Mouse (Mus musculus) forebrain, embryonic 12.5 days (tissue): ENCODE data around the gene Olfr1198. TPM values are rescaled to one million over a fixed set of nuclear protein-coding genes. Genes with fewer than 3 reads are reported as not detected.

Experiments used
- ATAC-seq: fragments of 200-750 bp; cut with Nextera tagmentation; 2 replicates; pipeline ENCODE4 v1.8.0; 2017; ENCODE audit warnings: moderate TSS enrichment; ENCODE audit not compliant: low FRiP score
- H3K27ac ChIP-seq: fragments of 300-500 bp; sonication (generic); 2 replicates; pipeline ENCODE4 v1.5.1; 2016; ENCODE audit warnings: mild to moderate bottlenecking
- H3K27me3 ChIP-seq: fragments of 300-500 bp; sonication (generic); 2 replicates; pipeline ENCODE4 v1.6.1; 2016; ENCODE audit warnings: mild to moderate bottlenecking
- H3K36me3 ChIP-seq: fragments of 300-500 bp; sonication (generic); replicated peaks from 2 replicates; pipeline ENCODE4 v1.6.1; 2016; ENCODE audit warnings: mild to moderate bottlenecking
- H3K4me1 ChIP-seq: fragments of 300-500 bp; sonication (generic); 2 replicates; pipeline ENCODE4 v1.6.1; 2016
- H3K4me2 ChIP-seq: fragments of 300-500 bp; sonication (generic); 2 replicates; pipeline ENCODE4 v1.6.1; 2016; ENCODE audit warnings: mild to moderate bottlenecking, moderate library complexity
- H3K4me3 ChIP-seq: fragments of 300-500 bp; sonication (generic); replicated peaks from 2 replicates; pipeline ENCODE4 v1.5.1; 2016; ENCODE audit warnings: mild to moderate bottlenecking
- H3K9ac ChIP-seq: fragments of 300-500 bp; sonication (generic); 2 replicates; pipeline ENCODE4 v1.6.1; 2016; ENCODE audit warnings: mild to moderate bottlenecking
- H3K9me3 ChIP-seq: fragments of 300-500 bp; sonication (generic); 2 replicates; pipeline ENCODE4 v1.6.1; 2016
- WGBS: fragments of 180-500 bp; shearing (Covaris S2); methylation state at CpG from one replicate; pipeline ENCODE4 v1.1.7; 2016; 5-methylcytosine and 5-hydroxymethylcytosine counted together
- polyA plus RNA-seq: library from polyadenylated mRNA; unstranded; fragments of >200 nt; fragmentation: Nextera tagmentation; extraction: Ambion mirVana; gene quantifications from 2 replicates; pipeline ENCODE4 v1.2.1, GENCODE M21; 2016

The Olfr1198 gene
- polyA plus RNA-seq, result not detected in 2 replicates

GRCm38 (mm10) chr2:88751270-88751669 lies at the start of gene Olfr1198:
TSS of gene Olfr1198 (minus strand) at chr2:88751370.
- H3K4me3 ChIP-seq, result no peak within 1 kb of the TSS
- no peak within 1 kb of the TSS for H3K9ac ChIP-seq
- no peaks in the 10 kb centered on the region for H3K9me3 ChIP-seq
- 94% methylated on average over 2 of the region's 2 CpGs for WGBS
- no peaks in the 10 kb centered on the region for H3K27me3 ChIP-seq
- no peak within 1 kb of the TSS for H3K4me2 ChIP-seq
- no peaks in the 10 kb centered on the region for H3K36me3 ChIP-seq
- ATAC-seq, result no peak
- no peaks in the 10 kb centered on the region for H3K4me1 ChIP-seq
- no peak within 1 kb of the TSS for H3K27ac ChIP-seq

- H3K27me3 ChIP-seq, result no peaks in the 10 kb centered on the region
- no peaks in the 10 kb centered on the region for H3K9me3 ChIP-seq
- ATAC-seq, result no peak
- no peaks in the 10 kb centered on the region for H3K36me3 ChIP-seq
- no peak within 1 kb of the TSS for H3K9ac ChIP-seq
- H3K4me3 ChIP-seq, result no peak within 1 kb of the TSS
- H3K27ac ChIP-seq, result no peak within 1 kb of the TSS
- 89% methylated on average over 6 of the region's 6 CpGs for WGBS
- H3K4me2 ChIP-seq, result no peak within 1 kb of the TSS
- H3K4me1 ChIP-seq, result no peaks in the 10 kb centered on the region
Observed at GRCm38 (mm10) chr2:88792736-88793135, 41.6 kb upstream of the Olfr1198 start, which contains the start of gene Olfr1201. TSS of gene Olfr1201 (plus strand) at chr2:88793036.

GRCm38 (mm10) chr2:88770388-88770787 lies 19.2 kb upstream of the Olfr1198 start, which contains the start of gene Olfr1200:
TSS of gene Olfr1200 (minus strand) at chr2:88770488.
- Histone ChIP-seq H3K4me1 (no peaks in the 10 kb centered on the region), H3K9ac (no peak within 1 kb of the TSS), H3K9me3 (no peaks in the 10 kb centered on the region), H3K27ac (no peak within 1 kb of the TSS), H3K36me3 (no peaks in the 10 kb centered on the region), H3K4me2 (no peak within 1 kb of the TSS), H3K27me3 (no peaks in the 10 kb centered on the region), H3K4me3 (no peak within 1 kb of the TSS)
- WGBS, result 76% methylated on average over 2 of the region's 2 CpGs
- ATAC-seq, result no peak

- Histone ChIP-seq H3K4me3 (no peak within 1 kb of the TSS), H3K27ac (no peak within 1 kb of the TSS), H3K36me3 (no peaks in the 10 kb centered on the region), H3K9me3 (no peaks in the 10 kb centered on the region), H3K9ac (no peak within 1 kb of the TSS), H3K4me2 (no peak within 1 kb of the TSS), H3K4me1 (no peaks in the 10 kb centered on the region), H3K27me3 (no peaks in the 10 kb centered on the region)
- 84% methylated on average over 2 of the region's 2 CpGs for WGBS
- no peak for ATAC-seq
Observed at GRCm38 (mm10) chr2:88760369-88760768, 9.2 kb upstream of the Olfr1198 start, which contains the start of gene Olfr1199. TSS of gene Olfr1199 (minus strand) at chr2:88760469.

- Histone ChIP-seq H3K9me3 (no peaks in the 10 kb centered on the region), H3K4me2 (no peak overlapping the region), H3K27me3 (no peaks in the 10 kb centered on the region), H3K9ac (no peak overlapping the region), H3K36me3 (no peaks in the 10 kb centered on the region), H3K4me3 (no peak overlapping the region), H3K27ac (no peak overlapping the region), H3K4me1 (no peaks in the 10 kb centered on the region)
- WGBS, result 61% methylated on average over 3 of the region's 3 CpGs
- no peak for ATAC-seq
Observed at GRCm38 (mm10) chr2:88743379-88743778, 7.8 kb downstream of the Olfr1198 start.

- no peak for ATAC-seq
- H3K9ac ChIP-seq, result no peak within 1 kb of the TSS
- H3K4me3 ChIP-seq, result no peak within 1 kb of the TSS
- no peak within 1 kb of the TSS for H3K27ac ChIP-seq
- no peaks in the 10 kb centered on the region for H3K4me1 ChIP-seq
- no peaks in the 10 kb centered on the region for H3K9me3 ChIP-seq
- WGBS, result 73% methylated on average over 1 of the region's 1 CpGs
- H3K36me3 ChIP-seq, result no peaks in the 10 kb centered on the region
- no peak within 1 kb of the TSS for H3K4me2 ChIP-seq
- no peaks in the 10 kb centered on the region for H3K27me3 ChIP-seq
Observed at GRCm38 (mm10) chr2:88732266-88732665, 18.9 kb downstream of the Olfr1198 start, which contains the start of gene Olfr1197. TSS of gene Olfr1197 (minus strand) at chr2:88732366.

GRCm38 (mm10) chr2:88704497-88704896 lies 46.7 kb downstream of the Olfr1198 start, which contains the start of gene Olfr1196:
TSS of gene Olfr1196 (minus strand) at chr2:88704597.
- Histone ChIP-seq H3K36me3 (no peaks in the 10 kb centered on the region), H3K4me3 (no peak within 1 kb of the TSS), H3K27me3 (no peaks in the 10 kb centered on the region), H3K9me3 (no peaks in the 10 kb centered on the region), H3K27ac (no peak within 1 kb of the TSS), H3K4me2 (no peak within 1 kb of the TSS), H3K9ac (no peak within 1 kb of the TSS), H3K4me1 (no peaks in the 10 kb centered on the region)
- 87% methylated on average over 2 of the region's 2 CpGs for WGBS
- no peak for ATAC-seq

Other genes starting within 250 kb of the Olfr1198 start
- gene Olfr1186, start 232.8 kb downstream of the Olfr1198 start, polyA plus RNA-seq, result not detected in 2 replicates
- not detected in 2 replicates for gene Olfr1188, start 194.4 kb downstream of the Olfr1198 start, polyA plus RNA-seq
- gene Olfr1189, start 164.9 kb downstream of the Olfr1198 start, polyA plus RNA-seq, result not detected in 2 replicates
- not detected in 2 replicates for gene Olfr1191-ps1, start 110.8 kb downstream of the Olfr1198 start, polyA plus RNA-seq
- not detected in 2 replicates for gene Olfr1192-ps1, start 102.9 kb downstream of the Olfr1198 start, polyA plus RNA-seq
- not detected in 2 replicates for gene Olfr1193, start 75.7 kb downstream of the Olfr1198 start, polyA plus RNA-seq
- gene Olfr1195, start 62.2 kb downstream of the Olfr1198 start, polyA plus RNA-seq, result not detected in 2 replicates
- gene Olfr1196, start 46.8 kb downstream of the Olfr1198 start, polyA plus RNA-seq, result not detected in 2 replicates
- not detected in 2 replicates for gene Olfr1197, start 19.0 kb downstream of the Olfr1198 start, polyA plus RNA-seq
- gene Olfr1199, start 9.1 kb upstream of the Olfr1198 start, polyA plus RNA-seq, result not detected in 2 replicates
- gene Olfr1200, start 19.1 kb upstream of the Olfr1198 start, polyA plus RNA-seq, result not detected in 2 replicates
- not detected in 2 replicates for gene Olfr1201, start 41.7 kb upstream of the Olfr1198 start, polyA plus RNA-seq
- not detected in 2 replicates for gene Olfr1202, start 63.1 kb upstream of the Olfr1198 start, polyA plus RNA-seq
- not detected in 2 replicates for gene Olfr1205, start 78.4 kb upstream of the Olfr1198 start, polyA plus RNA-seq
- not detected in 2 replicates for gene Olfr1204, start 97.9 kb upstream of the Olfr1198 start, polyA plus RNA-seq
- not detected in 2 replicates for gene Olfr1206, start 111.9 kb upstream of the Olfr1198 start, polyA plus RNA-seq
- not detected in 2 replicates for gene Olfr1208, start 150.9 kb upstream of the Olfr1198 start, polyA plus RNA-seq
- not detected in 2 replicates for gene Olfr1209, start 163.8 kb upstream of the Olfr1198 start, polyA plus RNA-seq
- not detected in 2 replicates for gene Olfr1211, start 186.7 kb upstream of the Olfr1198 start, polyA plus RNA-seq
- gene Olfr1212, start 202.6 kb upstream of the Olfr1198 start, polyA plus RNA-seq, result not detected in 2 replicates
- not detected in 2 replicates for gene Gm13762, start 228.9 kb upstream of the Olfr1198 start, polyA plus RNA-seq
- not detected in 2 replicates for gene Olfr1214, start 241.3 kb upstream of the Olfr1198 start, polyA plus RNA-seq